ENCODE assay signal across 8 mouse cellular contexts in the genomic region with DNA sequence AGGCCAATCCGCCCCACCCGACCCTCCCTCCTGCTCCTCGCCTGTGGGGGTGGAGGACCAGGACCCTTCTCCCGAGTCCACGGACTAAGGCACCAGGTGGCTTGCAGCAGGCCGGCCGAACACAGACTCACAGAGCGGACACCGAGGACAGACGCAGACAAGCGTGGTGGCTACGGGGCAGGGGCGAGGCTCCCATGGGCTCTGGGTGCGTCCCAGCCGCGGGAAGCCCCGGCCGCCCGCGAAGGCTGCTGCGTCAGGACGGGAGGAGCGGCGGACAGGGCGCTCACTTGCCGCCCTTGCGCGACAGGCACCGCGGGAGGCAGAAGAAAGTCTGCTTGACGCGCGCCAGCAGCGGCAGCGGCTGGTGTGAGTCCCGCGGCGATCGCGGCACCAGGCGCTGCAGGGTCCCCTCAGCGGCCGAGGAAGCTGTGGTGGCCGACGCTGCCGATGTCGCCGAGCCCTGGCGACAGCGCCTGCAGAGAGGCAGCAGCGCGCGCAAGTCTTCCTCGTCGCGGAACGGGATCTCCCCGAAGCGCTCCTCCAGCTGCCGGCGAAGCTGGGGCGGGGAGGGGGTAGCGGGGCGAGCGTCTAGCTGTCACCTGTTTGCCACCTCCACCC. TPM values are rescaled to one million over a fixed set of nuclear protein-coding genes. Genes with fewer than 3 reads are reported as not detected.
A peak's percentile ranks its signal among the peaks of the same experiment; 100 is the strongest.
DNase-seq lines count a peak whose midpoint lies in the region; ATAC-seq and TF ChIP-seq lines count a peak whose summit lies in the region.

No protein-coding gene starts in this region.

- ATAC-seq in heart, embryonic 15.5 days (replicated peaks; ENCODE audit: insufficient number of reproducible peaks, insufficient read depth, low FRiP score, low read depth): no peak
- no peak for ATAC-seq in heart, postnatal 0 days (ENCODE audit: insufficient read depth, low read depth)
- ATAC-seq in midbrain, embryonic 14.5 days (ENCODE audit: low FRiP score, low TSS enrichment): no peak

- no peak overlapping the region for H3K27ac ChIP-seq in heart, embryonic 15.5 days
- no peak overlapping the region for H3K27ac ChIP-seq in heart, postnatal 0 days (ENCODE audit: low read depth)
- H3K27ac ChIP-seq in midbrain, embryonic 14.5 days (replicated peaks; ENCODE audit: low read depth, low read length): no peak overlapping the region

- TF ChIP-seq POLR2A in brain, embryonic 14.5 days (IDR thresholded peaks at IDR 0.05; ENCODE audit: borderline replicate concordance, extremely low read depth, insufficient read depth, insufficient read length, poor library complexity, severe bottlenecking): no peak

- intact Hi-C loops in heart, postnatal 36 days (cut with DNase I): loop anchor here (5.0 kb wide), 1 partner anchor 36 kb away; no protein-coding TSS in a partner anchor

- WGBS in heart, embryonic 15.5 days: under 1% methylated on average over 64 of the region's 65 CpGs
- under 1% methylated on average over 64 of the region's 65 CpGs for WGBS in heart, postnatal 0 days
- under 1% methylated on average over 61 of the region's 65 CpGs for WGBS in midbrain, embryonic 14.5 days

- peak overlapping the region; percentile 51 for H3K4me3 ChIP-seq in heart, embryonic 15.5 days
- peak overlapping the region; percentile 48 for H3K4me3 ChIP-seq in heart, postnatal 0 days (ENCODE audit: low read depth, low read length)
- H3K4me3 ChIP-seq in midbrain, embryonic 14.5 days (replicated peaks; ENCODE audit: low read depth, low read length): peak overlapping the region; percentile 41

- H3K4me2 ChIP-seq in heart, embryonic 15.5 days: peak overlapping the region; percentile 92
- peak overlapping the region; percentile 75 for H3K4me2 ChIP-seq in heart, postnatal 0 days (ENCODE audit: low read depth, low read length)
- H3K4me2 ChIP-seq in midbrain, embryonic 14.5 days (ENCODE audit: low read length): peak overlapping the region; percentile 88

- no peak for TF ChIP-seq CTCF in brain, embryonic 14.5 days (IDR thresholded peaks at IDR 0.05; ENCODE audit: borderline replicate concordance, extremely low read depth, insufficient read depth, insufficient read length)
- no peak for TF ChIP-seq CTCF in heart, postnatal 0 days (IDR thresholded peaks at IDR 0.05; ENCODE audit: low read depth)

- DNase-seq in heart, postnatal 36 days: no peak
- DNase-seq in brain, embryonic 14.5 days (ENCODE audit: low read depth): peak; percentile 42
- DNase-seq in heart, postnatal 0 days (ENCODE audit: low spot score): no peak
- peak; percentile 64 for DNase-seq in midbrain, embryonic 14.5 days
- no peak for DNase-seq in urinary bladder, postnatal 25 days (ENCODE audit: low spot score)
- DNase-seq in layer of hippocampus, adult 8-10 months (ENCODE audit: low spot score in 2 of 2): no peak
- DNase-seq in right cerebral cortex, adult 2 months (ENCODE audit: low spot score in 2 of 2): no peak

- peak overlapping the region; percentile 44 for H3K9ac ChIP-seq in heart, embryonic 15.5 days
- peak overlapping the region; percentile 27; the same call in 1 of the 2 replicates for H3K9ac ChIP-seq in heart, postnatal 0 days (replicated peaks; ENCODE audit: low read depth, low read length)
- peak overlapping the region; percentile 43; the same call in 1 of the 2 replicates for H3K9ac ChIP-seq in midbrain, embryonic 14.5 days (replicated peaks; ENCODE audit: low read length)

- H3K9me3 ChIP-seq in heart, embryonic 15.5 days (replicated peaks): no peaks in the 10 kb centered on the region
- no peaks in the 10 kb centered on the region for H3K9me3 ChIP-seq in heart, postnatal 0 days (replicated peaks; ENCODE audit: control insufficient read depth, low read length)
- no peaks in the 10 kb centered on the region for H3K9me3 ChIP-seq in midbrain, embryonic 14.5 days (ENCODE audit: control insufficient read depth, low read length)

- H3K36me3 ChIP-seq in heart, embryonic 15.5 days: no peaks in the 10 kb centered on the region
- H3K36me3 ChIP-seq in heart, postnatal 0 days (replicated peaks; ENCODE audit: control insufficient read depth, insufficient read depth, low read length): no peaks in the 10 kb centered on the region
- no peaks in the 10 kb centered on the region for H3K36me3 ChIP-seq in midbrain, embryonic 14.5 days (ENCODE audit: control insufficient read depth, insufficient read depth, low read length)

- H3K27me3 ChIP-seq in heart, embryonic 15.5 days: peaks cover 92% of the 10 kb centered on the region
- peaks cover 94% of the 10 kb centered on the region for H3K27me3 ChIP-seq in heart, postnatal 0 days (ENCODE audit: control insufficient read depth, insufficient read depth, low read length)
- peaks cover 46% of the 10 kb centered on the region for H3K27me3 ChIP-seq in midbrain, embryonic 14.5 days (ENCODE audit: control insufficient read depth, insufficient read depth, low read length)

- peaks cover 15% of the 10 kb centered on the region for H3K4me1 ChIP-seq in heart, embryonic 15.5 days (replicated peaks)
- H3K4me1 ChIP-seq in heart, postnatal 0 days (ENCODE audit: control insufficient read depth, insufficient read depth): no peaks in the 10 kb centered on the region
- H3K4me1 ChIP-seq in midbrain, embryonic 14.5 days (ENCODE audit: control insufficient read depth, insufficient read depth, low read length): peaks cover 10% of the 10 kb centered on the region; the same call in 1 of the 2 replicates

- no peak for TF ChIP-seq EP300 in heart, postnatal 0 days (IDR thresholded peaks at IDR 0.05; ENCODE audit: low read depth)

RNA-seq across cellular contexts. Expression of gene Dusp15, which starts 8.5 kb away (rescaled TPM):
- 0.09 and 0.28 TPM in 2 replicates for polyA plus RNA-seq in heart, embryonic 15.5 days (2015; fragmentation: Nextera tagmentation; extraction: Ambion mirVana)
- not detected for total RNA-seq in heart, postnatal 36 days (2021)
- 20.6 and 23.9 TPM in 2 replicates for polyA plus RNA-seq in brain, embryonic 14.5 days (2012; rRNA removed)
- 0.12 TPM in 1 of 2 replicates, not detected in the other for total RNA-seq in heart, postnatal 0 days (2014; rRNA removed; ENCODE audit: low replicate concordance)
- not detected in 2 replicates for polyA plus RNA-seq in heart, postnatal 0 days (2015; fragmentation: Nextera tagmentation; extraction: Ambion mirVana)
- 7.3 and 16.7 TPM in 2 replicates for polyA plus RNA-seq in midbrain, embryonic 14.5 days (2014; fragmentation: Nextera tagmentation; extraction: Ambion mirVana)
- 10 to 100 TPM; 11.5 to 15.4 (median 12.6) TPM for total RNA-seq in layer of hippocampus, adult 8-10 months (2022)

RNA-seq across cellular contexts. Expression of gene Foxs1, which starts 10.0 kb away (rescaled TPM):
- 6.6 and 8.3 TPM in 2 replicates for polyA plus RNA-seq in heart, embryonic 15.5 days (2015; fragmentation: Nextera tagmentation; extraction: Ambion mirVana)
- total RNA-seq in heart, postnatal 36 days (2021): 1 to 10 TPM; 2.8 to 3.6 TPM
- 4.6 and 5.4 TPM in 2 replicates for polyA plus RNA-seq in brain, embryonic 14.5 days (2012; rRNA removed)
- 4.5 and 8.6 TPM in 2 replicates for total RNA-seq in heart, postnatal 0 days (2014; rRNA removed; ENCODE audit: low replicate concordance)
- polyA plus RNA-seq in heart, postnatal 0 days (2015; fragmentation: Nextera tagmentation; extraction: Ambion mirVana): 8.2 and 8.4 TPM in 2 replicates
- polyA plus RNA-seq in midbrain, embryonic 14.5 days (2014; fragmentation: Nextera tagmentation; extraction: Ambion mirVana): 2.8 and 4.7 TPM in 2 replicates
- under 1 TPM; 0.50 to 0.96 (median 0.78) TPM for total RNA-seq in layer of hippocampus, adult 8-10 months (2022)

RNA-seq across cellular contexts. Expression of gene Ttll9, which starts 19.3 kb away (rescaled TPM):
- 0.26 and 0.63 TPM in 2 replicates for polyA plus RNA-seq in heart, embryonic 15.5 days (2015; fragmentation: Nextera tagmentation; extraction: Ambion mirVana)
- not detected for total RNA-seq in heart, postnatal 36 days (2021)
- 4.5 and 5.8 TPM in 2 replicates for polyA plus RNA-seq in brain, embryonic 14.5 days (2012; rRNA removed)
- 0.89 TPM in 1 of 2 replicates, not detected in the other for total RNA-seq in heart, postnatal 0 days (2014; rRNA removed; ENCODE audit: low replicate concordance)
- 0.05 and 0.14 TPM in 2 replicates for polyA plus RNA-seq in heart, postnatal 0 days (2015; fragmentation: Nextera tagmentation; extraction: Ambion mirVana)
- 5.3 and 7.1 TPM in 2 replicates for polyA plus RNA-seq in midbrain, embryonic 14.5 days (2014; fragmentation: Nextera tagmentation; extraction: Ambion mirVana)
- total RNA-seq in layer of hippocampus, adult 8-10 months (2022): 1 to 10 TPM in 3 of 4 experiments, under 1 TPM in 1; 0.95 to 1.9 (median 1.5) TPM

RNA-seq across cellular contexts. Expression of gene Mylk2, which starts 31.9 kb away (rescaled TPM):
- polyA plus RNA-seq in heart, embryonic 15.5 days (2015; fragmentation: Nextera tagmentation; extraction: Ambion mirVana): 0.11 and 0.15 TPM in 2 replicates
- total RNA-seq in heart, postnatal 36 days (2021): under 1 TPM in 1 of 2 experiments, not detected in 1; 0.22 TPM
- not detected in 2 replicates for polyA plus RNA-seq in brain, embryonic 14.5 days (2012; rRNA removed)
- not detected in 2 replicates for total RNA-seq in heart, postnatal 0 days (2014; rRNA removed; ENCODE audit: low replicate concordance)
- polyA plus RNA-seq in heart, postnatal 0 days (2015; fragmentation: Nextera tagmentation; extraction: Ambion mirVana): 0.15 and 0.16 TPM in 2 replicates
- polyA plus RNA-seq in midbrain, embryonic 14.5 days (2014; fragmentation: Nextera tagmentation; extraction: Ambion mirVana): not detected in 2 replicates
- total RNA-seq in layer of hippocampus, adult 8-10 months (2022): not detected

Comparison
In these comparisons a context has a peak if more than half of its experiments do, and no peak if none do; other contexts are left out.
1. DNase-seq: peak in brain, embryonic 14.5 days (single experiment) and midbrain, embryonic 14.5 days (single experiment); none in heart, postnatal 36 days (0 of 2), heart, postnatal 0 days (single experiment), urinary bladder, postnatal 25 days (single experiment), layer of hippocampus, adult 8-10 months (0 of 2) and right cerebral cortex, adult 2 months (0 of 2).
2. Peak in every context shown above with its lines, with median percentiles within 50 percentile points of each other: H3K4me2 ChIP-seq, H3K4me3 ChIP-seq and H3K9ac ChIP-seq.